In genomic region chr10:22648702-22649101, GRCm38 (mm10) we compare ENCODE assay signal across 19 mouse cellular contexts. TPM values are rescaled to one million over a fixed set of nuclear protein-coding genes. Genes with fewer than 3 reads are reported as not detected.
A peak's percentile ranks its signal among the peaks of the same experiment; 100 is the strongest.
DNase-seq lines count a peak whose midpoint lies in the region; ATAC-seq lines count a peak whose summit lies in the region.
"Had no signal": no experiment of that assay in that cellular context is flagged by ENCODE, and none has a peak within 500 bp of the region (broad histone marks: within the 10 kb centered on the region; RNA-seq: fewer than 3 reads in every experiment).

No protein-coding gene starts in this region.

- ATAC-seq in kidney, embryonic 14.5 days (ENCODE audit: low FRiP score, low TSS enrichment): no peak
- ATAC-seq in intestine, embryonic 14.5 days (replicated peaks; ENCODE audit: low FRiP score, low TSS enrichment, low read depth): peak; percentile 66; the same call in 1 of the 2 replicates
- ATAC-seq in granulocyte monocyte progenitor cell, adult 5-6 weeks (replicated peaks; ENCODE audit: poor library complexity, severe bottlenecking): no peak
- ATAC-seq: forebrain, embryonic 15.5 days; liver, embryonic 12.5 days had no signal

- peaks cover 8% of the 10 kb centered on the region; the same call in 1 of the 2 replicates for H3K9me3 ChIP-seq in kidney, embryonic 14.5 days (ENCODE audit: control insufficient read depth, low read length)
- no peaks in the 10 kb centered on the region for H3K9me3 ChIP-seq in intestine, embryonic 14.5 days (ENCODE audit: control insufficient read depth, low read length)
- H3K9me3 ChIP-seq: forebrain, embryonic 15.5 days; heart, embryonic 10.5 days; hindbrain, embryonic 15.5 days; liver, embryonic 12.5 days had no signal

- no peak overlapping the region for H3K4me3 ChIP-seq in kidney, embryonic 14.5 days (ENCODE audit: low read length)
- H3K4me3 ChIP-seq in intestine, embryonic 14.5 days (ENCODE audit: low read depth, low read length): no peak overlapping the region
- H3K4me3 ChIP-seq: forebrain, embryonic 15.5 days; heart, embryonic 10.5 days; hindbrain, embryonic 15.5 days; liver, embryonic 12.5 days had no signal

- H3K4me2 ChIP-seq in kidney, embryonic 14.5 days (replicated peaks; ENCODE audit: low read depth, low read length): no peak overlapping the region
- H3K4me2 ChIP-seq in intestine, embryonic 14.5 days (ENCODE audit: low read length): no peak overlapping the region
- H3K4me2 ChIP-seq: forebrain, embryonic 15.5 days; hindbrain, embryonic 15.5 days; liver, embryonic 12.5 days; lung, embryonic 14.5 days had no signal

- H3K27me3 ChIP-seq in kidney, embryonic 14.5 days (ENCODE audit: control insufficient read depth, insufficient read depth, low read length): no peaks in the 10 kb centered on the region
- no peaks in the 10 kb centered on the region for H3K27me3 ChIP-seq in intestine, embryonic 14.5 days (replicated peaks; ENCODE audit: control insufficient read depth, insufficient read depth, low read length)
- H3K27me3 ChIP-seq: forebrain, embryonic 15.5 days; hindbrain, embryonic 15.5 days; liver, embryonic 12.5 days had no signal

- H3K27ac ChIP-seq in kidney, embryonic 14.5 days (ENCODE audit: low read depth, low read length): no peak overlapping the region
- no peak overlapping the region for H3K27ac ChIP-seq in intestine, embryonic 14.5 days (ENCODE audit: low read depth)
- H3K27ac ChIP-seq: forebrain, embryonic 15.5 days; heart, embryonic 10.5 days; hindbrain, embryonic 15.5 days; liver, embryonic 12.5 days had no signal

- 72% methylated on average over 4 of the region's 4 CpGs for WGBS in kidney, embryonic 14.5 days
- 55% methylated on average over 4 of the region's 4 CpGs for WGBS in intestine, embryonic 14.5 days

- peak; percentile 91 for DNase-seq in kidney, adult 11 months
- DNase-seq in intestine, embryonic 14.5 days (ENCODE audit: low spot score): no peak
- DNase-seq in kidney, adult 8-10 months: peak; percentile 84 to 89
- DNase-seq in kidney, postnatal 36 days: peak; percentile 77 to 91
- DNase-seq in thymus, postnatal 14 days: no peak
- no peak for DNase-seq in cerebellum, adult 8-10 months
- DNase-seq: adrenal gland, postnatal 36 days; cerebellum, postnatal 14 days; heart, postnatal 10 days; left cerebral cortex, postnatal 4 days; lung, embryonic 14.5 days; right cerebral cortex, adult 18-20 months had no signal

- no peaks in the 10 kb centered on the region for H3K36me3 ChIP-seq in kidney, embryonic 14.5 days (ENCODE audit: control insufficient read depth, insufficient read depth, low read length)
- no peaks in the 10 kb centered on the region for H3K36me3 ChIP-seq in intestine, embryonic 14.5 days (ENCODE audit: control insufficient read depth, insufficient read depth, low read length)
- H3K36me3 ChIP-seq: forebrain, embryonic 15.5 days; heart, embryonic 10.5 days; hindbrain, embryonic 15.5 days; liver, embryonic 12.5 days had no signal

- 0 out of 2 replicates have a peak, but pooled peaks cover 3% of the 10 kb centered on the region for H3K4me1 ChIP-seq in kidney, embryonic 14.5 days (ENCODE audit: control insufficient read depth, insufficient read depth, low read length)
- H3K4me1 ChIP-seq in intestine, embryonic 14.5 days (replicated peaks; ENCODE audit: control insufficient read depth, insufficient read depth, low read length): no peaks in the 10 kb centered on the region

- H3K9ac ChIP-seq in kidney, embryonic 14.5 days (ENCODE audit: low read depth, low read length): no peak overlapping the region
- H3K9ac ChIP-seq in intestine, embryonic 14.5 days (ENCODE audit: low read length): no peak overlapping the region
- H3K9ac ChIP-seq: forebrain, embryonic 15.5 days; hindbrain, embryonic 15.5 days; liver, embryonic 12.5 days; lung, embryonic 14.5 days had no signal

RNA-seq across cellular contexts. Expression of gene Slc2a12, which starts 3.9 kb away (rescaled TPM):
- polyA plus RNA-seq in kidney, embryonic 14.5 days (2014; fragmentation: Nextera tagmentation; extraction: Ambion mirVana): 0.97 and 2.2 TPM in 2 replicates
- 0.43 and 0.53 TPM in 2 replicates for polyA plus RNA-seq in intestine, embryonic 14.5 days (2014; fragmentation: Nextera tagmentation; extraction: Ambion mirVana)
- total RNA-seq in granulocyte monocyte progenitor cell, adult 5-6 weeks (2014; fragmentation: Nextera tagmentation): not detected in 2 replicates
- total RNA-seq in granulocyte monocyte progenitor cell, adult 5-6 weeks (2017): 0.04 TPM in 1 of 2 replicates, not detected in the other
- total RNA-seq: megakaryocyte progenitor cell, adult 5-6 weeks had no signal

Comparison
In these comparisons a context has a peak if more than half of its experiments do, and no peak if none do; other contexts are left out.
1. DNase-seq: peak in kidney, adult 11 months (single experiment), kidney, adult 8-10 months (2 of 2) and kidney, postnatal 36 days (2 of 2); none in intestine, embryonic 14.5 days (single experiment), thymus, postnatal 14 days (single experiment) and cerebellum, adult 8-10 months (single experiment).